Mouse (Mus musculus): ENCODE results near the gene Ak6.

DNA sequence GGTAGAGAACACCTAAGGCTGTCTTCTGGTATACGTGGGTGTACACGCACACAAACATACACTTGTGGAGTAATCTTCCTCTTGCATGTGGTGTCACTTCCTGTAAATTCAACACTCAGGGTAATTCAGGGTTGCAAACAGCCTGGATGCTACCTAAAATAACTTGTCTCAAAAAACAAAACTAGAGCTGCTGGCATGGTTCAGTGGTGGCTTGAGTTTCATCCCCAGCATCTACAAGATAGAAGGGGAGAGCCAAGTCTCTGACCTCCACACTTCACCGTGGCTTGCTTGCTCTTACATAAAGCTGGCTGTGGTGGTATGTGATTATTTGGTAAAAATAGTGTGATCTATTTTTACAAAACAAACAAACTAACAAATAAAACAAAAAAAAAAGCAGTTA, 46.8 kb downstream of the Ak6 start:
- TF ChIP-seq CTCF (IDR thresholded peaks at IDR 0.05; ENCODE audit: low read depth, low read length) (no peak), EP300 (IDR thresholded peaks at IDR 0.05; ENCODE audit: insufficient read depth, low read depth, low read length) (no peak), POLR2A (IDR thresholded peaks at IDR 0.05; ENCODE audit: insufficient read depth, low read length) (no peak)
